Mouse (Mus musculus) thymus, postnatal 14 days (tissue): ENCODE results near the gene Hist1h3e.
"Not testable (repeated sequence)": the region's sequence is repeated elsewhere in the genome, so short reads cannot be mapped to it uniquely, and the experiment has no call there.

Experiments used
- DNase-seq: peaks from one replicate; pipeline ENCODE4 v3.0.0; 2021

Hist1h3e gene

DNA sequence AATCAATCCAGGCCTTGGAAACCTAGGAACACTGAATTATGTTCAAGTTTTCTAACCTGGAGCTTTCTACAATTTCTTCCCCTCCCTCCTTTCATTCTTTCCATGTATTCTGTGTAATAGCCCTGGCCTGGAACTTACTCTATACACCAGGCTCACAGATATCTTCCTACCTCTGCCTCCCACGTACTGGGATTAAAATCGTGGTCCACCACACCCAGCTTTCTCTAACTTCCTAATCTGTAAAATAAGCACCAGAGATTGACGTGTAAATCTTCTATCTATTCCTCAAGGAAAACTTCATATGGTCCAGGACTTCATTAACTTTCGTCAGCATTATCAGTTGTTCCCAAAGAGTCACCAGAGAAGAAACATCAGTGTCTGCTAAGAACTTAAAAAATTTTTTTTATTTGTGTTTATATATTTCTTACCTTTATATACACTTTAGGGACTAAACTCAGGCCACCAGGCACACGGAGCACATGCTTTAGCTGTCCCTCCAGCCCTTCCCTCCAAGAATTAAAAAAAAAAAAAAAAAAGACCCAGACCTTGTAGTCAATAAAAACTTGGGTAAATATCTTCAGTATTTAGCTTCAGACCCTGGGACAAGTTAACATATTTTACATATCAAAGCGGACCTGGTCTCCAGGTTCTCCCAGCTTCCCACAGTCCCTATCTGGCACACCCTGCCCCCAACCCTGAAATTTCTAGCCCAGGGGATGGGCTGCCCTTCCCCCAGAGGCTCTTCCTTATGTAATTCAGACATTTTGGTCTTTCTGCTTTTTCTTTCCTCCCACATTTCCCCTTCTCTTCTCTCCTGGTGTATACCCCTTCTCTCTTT lies 20.3 kb upstream of the Hist1h3e start:
- DNase-seq = peak; percentile 22

DNA sequence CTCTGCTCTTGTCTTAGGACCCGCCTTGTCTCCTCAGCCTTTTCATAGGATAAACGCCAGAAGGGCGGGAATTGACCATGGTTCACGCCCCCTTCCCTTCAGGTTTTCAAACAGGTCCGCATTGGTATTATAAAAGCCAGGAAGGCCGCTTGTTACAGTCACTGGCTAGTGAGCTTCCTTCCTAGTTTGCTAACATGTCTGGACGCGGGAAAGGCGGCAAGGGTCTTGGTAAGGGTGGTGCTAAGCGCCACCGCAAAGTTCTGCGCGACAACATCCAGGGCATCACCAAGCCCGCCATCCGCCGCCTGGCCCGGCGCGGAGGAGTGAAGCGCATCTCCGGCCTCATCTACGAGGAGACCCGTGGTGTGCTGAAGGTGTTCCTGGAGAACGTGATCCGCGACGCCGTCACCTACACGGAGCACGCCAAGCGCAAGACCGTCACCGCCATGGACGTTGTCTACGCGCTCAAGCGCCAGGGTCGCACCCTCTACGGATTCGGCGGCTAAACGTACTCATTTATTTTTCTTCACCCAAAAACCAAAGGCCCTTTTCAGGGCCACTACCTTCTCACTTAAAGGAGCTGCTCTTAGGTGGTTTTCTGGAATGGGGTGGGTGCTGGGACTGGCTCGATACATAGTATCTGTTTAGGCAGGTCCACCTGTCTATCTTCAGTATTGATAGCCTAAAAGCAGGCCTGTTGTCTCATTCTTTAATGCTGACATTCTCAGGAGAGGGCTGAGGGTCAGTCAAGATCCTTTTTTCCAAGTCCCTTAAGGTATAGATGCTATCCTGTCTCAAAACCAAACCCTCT lies 19.4 kb upstream of the Hist1h3e start, which contains the start of gene Hist1h4d:
TSS of gene Hist1h4d (plus strand) at position 191 of the 811 bp plus-strand sequence.
- peak; percentile 97 for DNase-seq

DNA sequence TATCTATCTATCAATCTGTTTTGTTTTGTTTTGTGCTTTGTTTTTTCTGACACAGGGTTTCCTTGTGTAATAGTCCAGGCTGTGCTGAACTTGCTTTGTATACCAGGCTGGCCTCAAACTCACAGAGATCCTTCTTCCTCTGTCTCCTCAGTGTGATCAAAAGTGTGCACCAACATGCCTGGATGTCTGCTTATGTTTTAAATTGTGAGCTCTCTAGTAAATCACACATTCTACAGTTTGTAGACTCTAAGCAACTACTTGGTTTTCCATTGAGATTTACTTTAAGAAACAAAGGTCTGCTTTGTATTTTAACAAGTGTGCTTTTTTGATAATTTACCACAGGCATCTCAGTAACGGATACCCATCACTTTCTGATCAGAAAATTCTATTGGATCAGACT lies 15.7 kb upstream of the Hist1h3e start:
- DNase-seq = no peak

DNA sequence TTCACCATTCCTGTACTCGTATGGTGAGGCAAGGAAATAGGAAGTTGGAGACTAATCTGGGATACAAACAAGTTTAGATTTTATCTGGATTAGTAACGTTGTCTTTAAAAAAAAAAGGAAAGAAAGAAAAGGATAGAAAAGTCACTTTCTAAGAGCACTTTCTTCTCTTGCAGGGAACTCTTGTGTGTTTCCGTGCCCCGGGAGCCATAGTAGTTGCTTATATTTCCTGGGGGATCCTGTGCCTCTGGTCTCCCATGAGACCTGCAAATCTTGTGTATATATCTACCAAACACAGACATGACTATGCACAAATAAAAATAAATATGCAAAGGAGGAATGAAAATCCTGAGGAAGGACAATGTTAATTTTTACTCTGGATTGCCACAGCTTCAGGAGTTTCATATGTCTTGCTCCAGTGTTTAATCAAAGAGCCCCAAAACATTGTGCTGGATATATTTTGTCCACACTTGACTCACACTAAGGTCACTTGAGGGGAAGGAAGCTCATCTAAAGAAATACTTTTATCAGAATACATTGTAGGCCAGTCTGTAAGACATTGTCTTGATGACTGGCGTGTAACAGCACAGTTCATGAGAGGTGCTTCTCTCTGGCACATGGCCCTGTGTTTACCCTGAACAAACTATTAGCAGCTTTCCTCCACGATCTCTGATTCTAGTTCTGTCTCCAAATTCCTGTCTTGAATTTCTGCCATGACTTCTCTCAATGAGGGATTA lies 14.9 kb upstream of the Hist1h3e start:
- no peak for DNase-seq

DNA sequence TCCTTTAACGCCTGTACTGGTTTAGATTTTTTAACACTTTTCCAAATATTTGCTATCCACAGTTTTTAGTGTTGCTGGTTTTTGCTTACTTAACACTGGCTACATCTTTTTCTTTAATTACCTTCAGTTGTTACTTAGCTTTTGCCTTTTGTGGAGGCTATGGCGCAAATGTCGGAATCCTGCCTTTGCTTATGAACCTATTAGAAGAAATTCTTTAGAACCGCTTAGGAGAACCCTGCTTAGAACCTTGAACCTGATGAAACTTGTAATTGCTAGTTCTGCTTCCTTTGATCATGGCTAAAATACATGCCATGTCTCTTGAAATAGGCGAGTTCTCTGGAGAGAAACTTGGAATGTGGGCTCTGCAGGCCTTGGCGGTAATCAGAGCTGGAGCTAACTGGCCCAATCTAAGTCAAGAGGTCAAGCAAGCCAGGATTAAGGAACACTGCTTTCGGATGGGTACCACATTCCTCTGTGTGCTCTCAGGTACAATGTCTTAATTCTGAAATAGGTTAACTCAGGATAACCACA lies 14.2 kb upstream of the Hist1h3e start:
- DNase-seq = no peak

- peak; percentile 24 for DNase-seq
These were observed 13.7 kb upstream of the Hist1h3e start for GRCm38 (mm10) chr13:23575864-23576313.

DNA sequence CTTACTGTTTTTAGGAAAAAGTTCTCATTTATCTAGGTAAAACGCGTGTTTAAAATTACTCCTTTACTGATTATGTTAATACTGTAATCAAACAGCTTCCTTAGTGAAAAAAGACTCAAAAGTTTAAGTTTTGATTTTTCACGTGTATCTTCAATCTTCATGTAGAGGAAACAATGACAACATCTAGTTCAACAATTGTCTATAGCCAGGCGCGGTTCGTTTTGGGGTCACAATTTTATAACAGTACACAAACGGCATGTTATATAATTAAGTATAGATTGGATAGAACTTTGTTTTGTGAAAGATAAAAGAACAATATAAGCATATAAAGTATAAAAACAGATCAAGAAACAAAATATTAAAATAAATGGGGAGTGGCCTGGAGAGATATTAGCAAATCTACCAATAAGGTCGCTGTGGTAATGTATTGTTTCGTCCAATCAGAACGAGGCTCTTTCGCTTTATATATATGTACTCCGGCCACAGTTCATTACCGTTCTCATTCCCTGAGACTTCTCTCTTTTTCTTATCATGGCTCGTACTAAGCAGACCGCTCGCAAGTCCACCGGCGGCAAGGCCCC lies 13.2 kb upstream of the Hist1h3e start, which contains the start of gene Hist1h3d:
TSS of gene Hist1h3d (plus strand) at position 493 of the 581 bp plus-strand sequence.
- DNase-seq = peak; percentile 57

DNA sequence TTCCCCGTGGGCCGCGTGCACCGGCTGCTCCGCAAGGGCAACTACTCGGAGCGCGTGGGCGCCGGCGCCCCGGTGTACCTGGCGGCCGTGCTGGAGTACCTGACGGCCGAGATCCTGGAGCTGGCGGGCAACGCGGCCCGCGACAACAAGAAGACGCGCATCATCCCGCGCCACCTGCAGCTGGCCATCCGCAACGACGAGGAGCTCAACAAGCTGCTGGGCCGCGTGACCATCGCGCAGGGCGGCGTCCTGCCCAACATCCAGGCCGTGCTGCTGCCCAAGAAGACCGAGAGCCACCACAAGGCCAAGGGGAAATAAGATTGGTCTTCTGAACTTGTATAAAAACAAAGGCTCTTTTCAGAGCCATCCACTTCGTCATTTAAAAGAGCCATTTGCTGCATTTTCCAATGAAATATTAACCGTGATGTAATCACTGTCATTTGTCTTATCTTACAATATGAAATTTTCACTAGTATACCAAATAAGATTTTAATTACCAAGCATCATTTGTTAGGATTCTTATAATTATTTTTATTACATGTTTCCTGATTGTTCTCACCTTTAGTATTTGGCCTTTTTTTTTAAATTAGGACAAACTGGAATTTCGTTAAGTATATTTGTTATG lies 12.5 kb upstream of the Hist1h3e start:
- not testable (repeated sequence) for DNase-seq

- DNase-seq = peak; percentile 92
These were observed 11.8 kb upstream of the Hist1h3e start, which contains the start of the genes Hist1h2bf and Hist1h2ad for GRCm38 (mm10) chr13:23573898-23574524. Hist1h2bf (minus strand) TSS chr13:23574196. Hist1h2ad (plus strand) TSS chr13:23574381.

GRCm38 (mm10) chr13:23573034-23573897 lies 11.1 kb upstream of the Hist1h3e start:
- DNase-seq = peak; percentile 44

DNA sequence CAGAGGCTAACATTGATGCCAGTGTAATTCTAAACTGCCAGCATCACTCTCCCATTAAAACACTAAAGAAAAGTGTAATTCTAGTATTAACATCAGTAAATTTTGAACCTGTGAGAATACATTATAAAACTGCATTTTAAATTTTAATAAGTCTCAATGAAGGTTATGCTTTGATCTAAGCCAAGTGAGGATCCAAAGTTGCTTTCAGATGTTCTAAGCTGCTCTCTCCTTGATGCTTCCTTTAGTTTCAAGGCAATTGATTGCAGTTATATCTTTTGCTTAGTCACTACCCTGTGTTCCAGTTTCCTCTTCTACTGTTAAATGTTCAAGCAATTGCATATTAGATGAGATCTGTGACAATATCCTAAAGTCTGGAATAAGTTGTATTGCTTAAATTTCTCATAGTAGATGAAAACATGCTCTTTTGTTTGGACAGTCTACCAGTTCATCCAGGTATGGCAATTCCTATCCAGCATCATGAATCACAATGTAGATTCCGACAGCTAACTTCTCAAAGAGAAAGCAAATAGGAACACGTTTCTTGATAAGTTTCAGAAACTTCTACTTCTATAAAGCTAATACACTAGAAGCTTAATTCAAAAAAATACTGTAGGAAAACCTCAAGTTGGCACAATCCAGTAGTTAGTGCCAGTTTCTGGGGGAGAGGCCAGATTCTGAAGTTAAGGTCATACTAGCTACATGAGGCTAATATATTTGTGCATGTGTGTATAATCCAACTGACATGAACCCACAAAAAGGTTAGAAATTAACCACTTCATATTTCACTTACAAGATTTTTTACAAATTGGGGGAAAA lies 10.3 kb upstream of the Hist1h3e start:
- no peak for DNase-seq

DNA sequence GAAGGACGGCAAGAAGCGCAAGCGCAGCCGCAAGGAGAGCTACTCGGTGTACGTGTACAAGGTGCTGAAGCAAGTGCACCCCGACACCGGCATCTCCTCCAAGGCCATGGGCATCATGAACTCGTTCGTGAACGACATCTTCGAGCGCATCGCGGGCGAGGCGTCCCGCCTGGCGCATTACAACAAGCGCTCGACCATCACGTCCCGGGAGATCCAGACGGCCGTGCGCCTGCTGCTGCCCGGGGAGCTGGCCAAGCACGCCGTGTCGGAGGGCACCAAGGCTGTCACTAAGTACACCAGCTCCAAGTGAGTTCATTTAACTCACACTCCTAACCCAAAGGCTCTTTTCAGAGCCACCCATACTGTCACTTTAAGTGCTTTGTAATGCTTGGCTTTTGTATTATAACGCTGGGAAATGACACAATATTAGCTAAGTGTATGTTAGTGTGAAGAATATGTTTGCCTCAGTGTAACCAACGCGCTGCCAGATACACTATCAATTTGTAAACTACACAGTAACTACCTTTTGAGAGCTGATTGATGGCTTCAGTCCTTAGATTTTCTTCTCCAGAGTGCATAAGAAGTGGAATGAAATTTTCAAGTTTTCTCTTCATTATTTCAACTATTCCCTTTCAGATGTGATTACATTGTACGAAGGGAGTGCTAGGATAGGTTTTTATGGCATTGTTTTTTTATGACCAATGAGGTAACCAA lies 9.5 kb upstream of the Hist1h3e start:
- peak; percentile 24 for DNase-seq

- peak; percentile 79 for DNase-seq
These were observed 8.9 kb upstream of the Hist1h3e start, which contains the start of the genes Hist1h2ae and Hist1h2bg for GRCm38 (mm10) chr13:23571022-23571503. Hist1h2ae (minus strand) TSS chr13:23571220. Hist1h2bg (plus strand) TSS chr13:23571396.

GRCm38 (mm10) chr13:23570261-23571021 lies 8.3 kb upstream of the Hist1h3e start:
- not testable (repeated sequence) for DNase-seq

DNA sequence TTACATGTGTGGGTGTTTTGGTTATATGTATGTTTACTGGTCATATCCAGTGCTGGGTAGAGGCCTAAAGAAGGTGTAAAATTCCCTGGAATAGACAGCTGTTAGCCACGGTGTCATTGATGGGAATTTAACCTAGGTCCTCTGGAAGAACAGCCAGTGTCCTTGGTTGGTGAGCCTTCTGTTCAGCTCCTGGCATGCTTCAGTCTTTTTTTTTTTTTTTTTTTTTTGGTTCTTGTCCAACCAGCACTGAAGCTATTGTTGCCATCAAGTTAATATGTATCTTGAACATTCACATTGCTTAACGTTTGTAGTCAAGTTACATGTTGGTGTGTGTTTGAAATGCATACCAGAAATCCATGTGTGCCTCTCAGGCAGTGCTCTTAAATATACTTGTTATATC lies 2.3 kb upstream of the Hist1h3e start:
- DNase-seq = no peak

DNA sequence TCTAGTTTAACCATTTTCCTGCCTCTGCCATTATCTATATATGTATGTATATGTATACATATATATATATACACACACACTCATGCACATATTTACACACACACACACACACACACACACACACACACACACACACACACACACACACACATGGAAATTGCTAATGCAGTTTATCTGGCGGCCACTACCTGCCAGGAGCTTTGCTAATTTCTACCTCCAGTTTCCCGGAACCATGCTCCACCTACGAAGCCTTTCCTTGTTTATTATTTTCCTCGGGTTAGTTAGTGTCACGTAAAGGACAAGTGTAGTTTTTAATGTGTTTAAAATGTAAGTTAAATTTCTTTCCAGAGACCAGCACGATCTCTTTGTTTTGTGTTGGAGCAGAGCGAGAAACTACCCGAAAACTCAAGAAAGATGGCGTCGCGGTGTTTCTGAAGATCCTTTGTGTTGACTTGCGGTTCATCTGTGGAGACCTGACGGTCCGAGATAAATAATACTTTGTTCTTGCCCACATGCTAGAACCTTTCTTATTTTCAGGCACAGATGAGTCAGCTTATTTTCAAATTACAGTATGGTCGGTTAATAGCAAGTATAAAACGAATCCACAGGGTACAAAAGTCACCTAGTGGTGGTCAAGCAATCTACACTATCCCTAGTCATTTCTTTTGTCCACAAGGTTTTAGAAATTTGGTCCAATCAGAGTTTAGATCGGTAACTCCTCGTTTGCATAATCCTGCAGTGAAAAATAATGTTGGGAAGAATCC lies 712 bp upstream of the Hist1h3e start:
- DNase-seq = no peak

DNA sequence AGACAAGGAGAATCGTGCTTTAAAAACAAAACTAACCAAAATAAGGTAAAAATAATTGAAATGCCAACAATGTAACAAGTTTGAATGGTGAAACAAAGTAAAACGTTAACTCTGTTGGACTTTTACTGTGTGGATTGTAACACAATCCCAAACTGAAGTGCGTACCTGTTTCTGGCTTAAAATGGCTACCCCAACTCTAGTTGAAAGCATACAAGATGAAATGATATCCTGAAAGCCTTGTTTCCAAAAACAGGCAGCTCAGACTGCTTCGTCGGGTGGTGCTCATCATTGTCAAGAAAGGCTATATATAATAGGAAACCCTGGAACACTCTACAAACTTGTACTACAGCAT lies 662 bp downstream of the Hist1h3e start:
- not testable (repeated sequence) for DNase-seq
